Mouse (Mus musculus) liver (tissue): Measurements from ENCODE around the gene Pik3r6.

ENCODE experiments used
- DNase-seq: peaks from one replicate; pipeline ENCODE4 v3.0.0-alpha.2; 2020; ENCODE audit warnings: mixed read lengths

Gene Pik3r6

DNA sequence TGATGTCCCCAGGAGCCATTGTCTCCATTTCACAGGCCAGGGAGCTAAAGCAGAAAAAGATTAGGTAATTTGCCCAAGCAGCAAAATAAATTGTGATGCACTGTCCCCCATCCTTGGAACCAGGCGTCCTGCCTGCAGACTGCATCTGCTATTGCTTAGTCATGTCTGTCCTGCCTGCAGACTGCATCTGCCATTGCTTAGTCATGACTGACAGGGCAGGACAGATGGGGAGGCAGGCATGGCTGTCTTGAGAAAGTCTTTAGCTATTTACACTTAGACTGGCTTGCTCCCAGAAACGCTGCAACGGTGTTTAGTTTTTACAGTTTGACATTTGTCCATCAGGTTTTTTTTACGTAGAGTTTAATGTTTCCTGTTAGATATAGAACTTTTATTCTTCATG lies 33.6 kb downstream of the Pik3r6 start:
- DNase-seq, result no peak

DNA sequence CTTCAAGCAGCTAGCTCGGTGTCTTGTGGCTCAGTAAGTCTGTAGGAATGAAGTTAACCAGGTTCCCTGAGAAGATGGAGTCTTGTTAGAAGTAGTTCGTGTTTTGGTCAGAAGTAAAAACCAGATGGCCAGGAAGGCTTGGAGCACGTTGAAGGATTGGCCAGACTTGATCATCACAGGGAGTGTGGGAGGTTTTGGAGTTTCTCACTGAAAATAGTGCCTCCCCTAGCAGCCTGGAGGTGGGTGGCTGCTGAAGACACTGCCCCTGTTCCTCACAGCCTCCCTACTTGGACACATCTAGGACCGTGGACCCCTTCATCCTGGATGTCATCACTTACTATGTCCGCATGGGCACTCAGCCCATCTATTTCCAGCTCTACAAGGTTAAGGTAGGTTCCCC lies 36.8 kb downstream of the Pik3r6 start:
- DNase-seq, result no peak

DNA sequence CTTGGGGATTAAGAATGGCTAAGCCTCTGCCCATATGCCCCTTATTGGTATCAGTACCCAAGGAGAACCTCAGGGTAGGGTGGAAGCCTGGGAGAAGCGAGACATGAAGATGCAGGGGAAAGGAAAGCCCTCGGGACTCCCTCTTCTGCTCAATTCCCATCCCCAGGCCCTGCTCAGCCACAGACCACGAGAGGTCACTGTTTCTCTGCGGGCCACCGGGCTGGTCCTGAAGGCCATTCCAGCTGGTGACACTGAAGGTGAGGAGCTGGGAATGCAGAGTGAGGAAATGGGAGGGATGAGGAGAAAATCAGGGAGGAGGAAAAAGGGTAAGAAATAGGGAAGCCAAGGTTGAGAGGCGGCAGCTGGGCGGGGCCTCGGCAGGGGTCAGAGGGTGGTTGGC lies 41.7 kb downstream of the Pik3r6 start:
- DNase-seq, result peak; percentile 18

DNA sequence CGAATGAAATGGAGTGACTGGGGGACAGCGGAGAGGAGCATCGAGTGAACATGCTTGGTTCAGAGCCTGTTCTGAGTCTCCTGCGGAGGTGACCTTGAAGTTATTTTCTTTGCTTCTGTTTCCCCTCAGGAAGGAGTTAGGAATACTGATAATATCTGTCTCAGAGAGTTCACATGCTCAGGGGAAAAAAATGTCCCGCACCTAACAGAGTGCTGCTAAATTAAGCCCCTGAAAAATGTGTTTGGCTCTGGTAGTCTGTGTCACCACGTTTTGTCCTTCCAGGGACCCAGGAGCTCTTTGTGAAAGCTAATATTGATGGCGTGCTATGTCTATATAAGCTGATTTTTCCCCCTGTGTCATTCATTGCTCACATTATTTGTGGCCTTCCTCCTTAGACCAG lies 42.4 kb downstream of the Pik3r6 start:
- DNase-seq, result no peak

DNA sequence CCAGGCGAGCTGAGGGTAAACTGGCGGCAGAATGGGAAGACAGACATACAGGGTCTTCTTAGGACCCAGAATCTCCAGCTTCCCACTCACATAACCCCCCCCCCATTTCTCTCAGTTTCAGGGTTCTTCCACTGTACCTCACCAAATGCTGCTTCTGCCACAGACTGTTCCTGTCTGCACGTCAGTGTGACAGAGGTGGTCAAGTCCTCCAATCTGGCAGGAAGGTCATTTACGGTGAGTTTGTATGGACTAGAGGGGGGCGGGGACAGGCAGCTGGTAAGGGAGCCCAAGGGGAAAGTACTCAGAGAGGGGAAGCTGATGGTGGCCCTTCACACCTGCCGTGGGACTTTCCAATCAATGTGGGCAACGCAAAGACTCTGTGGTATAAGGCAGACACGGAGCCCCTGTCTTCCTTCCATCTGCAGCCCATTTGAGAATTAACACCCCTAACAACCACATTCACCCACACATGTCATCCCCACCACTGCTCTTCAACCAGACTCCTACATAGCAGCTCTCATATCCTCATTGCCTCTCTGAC lies 42.9 kb downstream of the Pik3r6 start:
- no peak for DNase-seq

DNA sequence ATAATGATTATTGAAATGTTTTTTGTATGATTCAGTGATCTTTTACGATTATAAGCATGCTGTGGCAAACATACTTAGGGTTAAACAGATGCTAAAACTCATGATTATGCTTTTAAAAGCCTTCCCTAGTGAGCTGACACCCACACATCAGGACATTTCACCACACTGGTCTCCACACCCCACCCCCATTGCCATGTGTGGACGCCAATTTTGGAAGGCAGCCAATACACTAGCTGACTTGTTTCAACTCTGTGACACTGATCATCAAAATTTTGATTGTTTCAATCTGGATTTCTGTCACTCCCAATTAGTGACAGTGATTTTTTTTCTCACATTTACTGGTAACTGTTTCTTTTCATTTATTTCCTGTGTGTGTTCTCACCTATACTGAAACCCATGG lies 44.7 kb downstream of the Pik3r6 start:
- DNase-seq, result no peak

DNA sequence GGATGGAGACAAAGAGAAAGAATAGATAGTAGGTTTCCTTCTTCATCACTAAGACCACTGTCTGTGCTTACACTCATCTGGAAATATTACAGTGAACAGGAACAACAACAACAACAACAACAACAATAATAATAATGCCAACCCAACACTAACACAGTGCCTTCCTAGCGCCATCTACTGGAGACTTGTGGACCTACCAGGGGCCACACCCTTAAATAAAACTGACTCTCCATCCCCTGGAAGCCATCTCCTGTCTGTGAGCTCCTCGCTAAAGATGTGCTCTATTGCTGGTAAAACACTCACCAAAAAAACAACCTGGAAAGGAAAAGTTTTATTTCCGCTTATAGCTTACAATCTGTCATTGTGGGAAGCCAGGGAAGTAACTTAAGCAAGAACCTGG lies 46.8 kb downstream of the Pik3r6 start:
- DNase-seq, result no peak

DNA sequence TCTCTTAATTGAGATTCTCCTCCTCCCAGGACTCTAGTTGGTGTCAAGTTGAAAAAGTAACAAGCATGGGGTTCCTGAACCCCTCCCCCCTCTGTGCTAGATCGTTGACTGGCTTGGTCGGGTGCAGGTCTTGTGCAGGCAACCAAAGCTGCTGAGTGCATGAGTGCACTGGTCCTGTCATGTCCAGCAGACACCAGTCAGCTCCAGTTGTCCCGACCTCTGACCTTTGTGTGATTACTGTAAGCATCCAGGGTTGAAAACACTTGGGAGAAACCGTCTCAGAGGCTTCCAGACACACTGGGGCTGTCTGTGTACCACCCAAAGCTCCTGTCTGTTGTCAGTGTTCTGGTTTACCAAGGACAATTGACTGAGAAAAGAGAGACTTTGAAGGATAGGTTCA lies 47.5 kb downstream of the Pik3r6 start:
- DNase-seq, result no peak

DNA sequence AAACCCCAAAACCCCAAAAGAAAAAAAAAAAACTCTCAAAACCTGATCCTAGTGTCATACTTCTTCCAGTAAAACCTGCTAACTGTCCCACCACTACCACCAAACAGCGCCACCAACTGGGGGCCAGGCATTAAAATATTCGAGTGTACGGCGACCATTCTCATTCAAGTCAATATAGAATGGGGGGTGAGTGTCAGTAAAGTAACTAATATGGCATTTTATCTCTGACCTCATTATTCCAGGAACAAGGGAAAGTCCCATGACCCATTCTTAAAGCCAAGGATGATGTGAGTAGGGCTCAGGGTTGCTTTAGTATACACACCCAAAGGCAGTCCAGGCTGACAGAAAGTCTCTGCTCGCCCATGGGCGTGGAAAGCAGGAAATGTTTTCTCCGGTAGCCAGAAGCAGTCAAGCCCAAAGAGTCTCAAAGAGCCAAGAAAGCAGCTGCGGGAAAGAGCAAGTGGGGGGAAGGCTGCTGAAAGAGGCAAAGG lies 51.2 kb downstream of the Pik3r6 start:
- peak; percentile 27 for DNase-seq

DNA sequence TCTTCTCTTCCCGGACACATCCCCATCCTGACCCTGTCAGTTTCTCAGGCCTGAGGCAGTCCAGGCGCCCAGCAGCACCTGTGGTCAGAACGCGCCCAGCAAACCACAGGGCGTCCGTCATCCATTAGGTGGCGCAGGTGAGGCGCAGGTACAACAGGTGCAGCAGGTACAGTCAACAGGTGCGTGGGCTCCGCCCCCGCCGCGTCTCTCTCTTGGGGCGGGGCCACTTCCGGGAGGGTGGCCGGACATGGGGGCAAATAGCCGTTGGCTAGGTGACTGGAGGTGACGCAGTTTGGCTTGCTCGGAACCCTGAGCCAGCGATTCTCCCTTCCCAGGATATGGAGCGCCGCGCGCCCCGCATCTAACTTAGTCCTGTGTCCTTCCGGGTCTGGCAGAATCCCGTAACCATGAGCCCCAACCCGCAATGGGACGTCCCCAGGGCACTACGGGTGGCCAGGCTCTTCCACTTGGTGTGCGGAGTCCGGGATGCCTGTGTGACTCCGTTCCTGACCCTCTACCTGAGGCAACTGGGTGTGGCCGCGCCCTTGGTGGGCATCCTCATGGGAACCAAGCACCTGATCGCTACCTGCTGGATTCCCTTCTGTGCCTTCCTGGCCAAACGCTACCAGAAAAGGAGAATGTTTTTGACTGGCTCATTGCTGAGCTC lies 53.2 kb downstream of the Pik3r6 start, which contains the start of gene Mfsd6l:
Gene Mfsd6l (plus strand): TSS at position 269 of the 667 bp plus-strand sequence.
- peak; percentile 17 for DNase-seq

DNA sequence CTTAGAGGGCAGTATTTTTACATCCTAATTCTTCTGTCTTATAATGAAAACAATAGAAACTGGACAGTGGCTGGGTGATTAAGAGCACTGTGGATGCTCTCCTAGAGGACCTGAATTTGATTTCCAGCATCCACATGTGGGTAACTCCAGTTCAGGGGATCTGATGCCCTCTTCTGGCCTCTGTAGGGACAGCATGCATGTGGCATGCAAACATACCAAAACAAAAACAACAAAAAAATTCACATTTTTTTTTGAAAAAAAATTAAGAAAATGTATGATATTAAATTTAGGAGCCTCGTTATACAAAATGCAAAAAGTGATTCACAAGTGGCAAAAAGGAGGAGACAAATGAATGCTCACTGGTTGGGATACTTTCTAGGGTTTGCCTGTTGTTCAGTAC lies 56.7 kb downstream of the Pik3r6 start:
- DNase-seq, result no peak

DNA sequence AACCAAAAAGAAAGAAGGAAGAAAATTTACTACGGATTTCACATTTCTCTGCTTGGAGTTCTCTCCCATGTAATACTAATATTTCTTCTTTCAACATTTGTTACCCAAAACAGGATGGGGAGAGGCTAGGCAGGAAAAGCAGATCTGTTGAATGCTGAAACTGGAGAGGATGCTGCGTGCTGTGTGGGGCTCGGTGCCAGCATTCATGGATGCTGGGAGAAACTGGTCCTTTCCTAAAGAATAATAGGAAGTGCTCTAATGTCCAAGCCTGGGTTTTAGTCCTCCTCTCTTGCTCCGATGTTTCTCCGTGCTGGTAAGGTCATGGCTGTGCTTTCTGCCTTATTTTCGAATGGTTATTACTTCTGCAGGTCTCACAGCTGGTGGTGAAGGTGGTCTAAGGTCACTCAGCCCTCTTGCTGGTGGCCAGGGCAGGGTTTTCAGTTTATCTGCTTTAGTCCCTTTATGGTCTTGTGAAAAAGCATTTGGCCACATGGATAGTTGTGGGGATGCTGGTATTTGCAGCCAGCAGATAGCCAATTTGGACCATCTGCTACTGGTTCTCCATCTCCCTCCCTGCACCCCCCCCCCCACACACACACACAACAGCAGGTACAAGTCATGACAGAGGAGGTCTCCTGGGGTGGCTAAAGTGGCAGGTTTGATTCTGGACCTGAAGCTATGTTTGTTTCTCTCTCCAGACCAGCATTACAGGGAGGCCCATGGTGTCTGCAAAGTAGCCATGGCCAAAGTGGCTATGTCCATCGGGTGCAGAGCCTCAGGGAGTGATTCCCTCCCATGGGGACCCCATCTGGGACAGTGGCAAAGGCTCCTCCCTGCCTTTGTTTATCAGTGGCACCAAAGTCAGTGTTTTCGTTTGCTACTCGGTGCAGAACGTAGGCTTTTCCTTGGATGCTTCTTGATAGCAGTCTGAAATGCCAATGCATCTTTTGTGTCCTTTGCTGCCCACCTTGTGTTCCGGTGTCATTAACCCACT lies 59.4 kb downstream of the Pik3r6 start:
- no peak for DNase-seq

DNA sequence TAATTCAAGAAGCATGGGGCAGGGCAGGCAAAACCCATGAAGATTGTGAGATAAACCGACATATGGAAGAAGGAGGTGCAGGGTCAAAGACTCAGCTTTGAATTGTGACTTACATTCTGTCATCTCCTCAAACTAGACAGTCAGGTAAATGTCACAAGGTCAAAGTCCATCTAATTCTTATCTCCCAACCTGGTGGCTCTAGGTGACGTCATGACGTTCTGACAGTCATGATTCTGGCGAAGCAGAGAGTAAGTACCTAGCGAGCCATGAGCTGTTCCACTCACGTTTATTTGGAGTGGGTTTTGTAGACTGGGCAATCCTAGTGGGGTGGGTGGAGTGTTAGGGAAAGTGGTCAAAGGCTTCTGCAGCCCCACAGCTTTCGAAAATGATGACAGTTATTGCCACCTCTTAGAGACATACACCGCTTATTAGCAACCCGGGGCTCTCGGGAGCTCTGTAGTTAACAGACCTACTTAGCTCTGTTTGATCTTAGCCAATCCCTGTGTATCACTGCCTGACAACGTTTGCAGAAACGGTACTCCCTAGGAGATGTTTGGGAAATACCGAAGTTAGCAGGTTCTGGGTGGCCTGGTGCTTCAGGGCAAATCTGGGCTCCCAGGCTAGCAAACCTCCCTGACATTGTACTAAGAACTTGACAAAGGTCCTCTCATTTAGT lies 61.7 kb downstream of the Pik3r6 start:
- no peak for DNase-seq

DNA sequence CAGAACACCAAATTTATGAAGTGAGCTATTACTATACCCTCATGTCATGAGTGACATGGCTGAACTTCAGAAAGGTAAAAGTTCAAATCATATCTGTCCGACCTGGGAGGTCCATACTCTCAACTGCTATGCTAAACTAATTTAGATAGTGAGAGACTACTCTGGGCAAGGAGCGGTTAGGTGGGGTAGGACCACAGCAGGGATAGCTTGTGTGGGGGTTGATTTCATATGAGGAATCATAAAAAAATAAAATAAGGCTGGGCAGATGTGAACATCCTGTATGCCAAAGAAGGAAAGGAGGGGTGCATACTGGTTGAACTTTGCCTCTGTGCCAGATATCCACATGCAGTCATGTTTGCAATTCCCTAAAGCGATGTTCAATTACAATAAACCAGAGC lies 62.2 kb downstream of the Pik3r6 start:
- DNase-seq, result no peak

DNA sequence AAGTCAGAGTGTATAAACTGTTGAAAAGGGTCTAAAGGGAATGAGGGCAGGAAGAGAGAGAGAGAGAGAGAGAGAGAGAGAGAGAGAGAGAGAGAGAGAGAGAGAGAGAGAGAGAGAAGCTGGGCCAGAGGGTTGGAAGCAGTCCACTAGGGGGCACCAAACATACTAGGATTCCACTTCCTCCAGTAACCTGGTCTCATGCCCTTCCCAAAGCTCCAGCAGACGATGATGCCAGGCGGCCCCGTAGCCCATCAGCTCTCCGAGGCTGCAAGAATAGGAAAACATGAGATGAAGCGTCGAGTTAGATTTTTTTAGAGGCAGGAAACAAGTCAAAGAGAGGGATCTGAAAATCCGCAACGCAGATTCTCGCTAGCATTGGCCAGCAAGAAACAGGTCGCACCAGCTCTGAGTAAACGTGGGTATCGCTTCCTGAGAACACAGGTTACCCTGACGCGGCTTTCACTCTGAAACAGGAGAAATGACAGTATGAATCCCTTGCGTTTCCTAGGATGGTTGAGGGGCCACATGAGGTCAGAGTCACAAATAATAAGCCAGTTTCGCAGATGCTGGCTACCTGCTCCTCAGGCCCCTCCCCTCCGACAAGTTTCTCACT lies 63.7 kb downstream of the Pik3r6 start:
- DNase-seq, result peak; percentile 57

DNA sequence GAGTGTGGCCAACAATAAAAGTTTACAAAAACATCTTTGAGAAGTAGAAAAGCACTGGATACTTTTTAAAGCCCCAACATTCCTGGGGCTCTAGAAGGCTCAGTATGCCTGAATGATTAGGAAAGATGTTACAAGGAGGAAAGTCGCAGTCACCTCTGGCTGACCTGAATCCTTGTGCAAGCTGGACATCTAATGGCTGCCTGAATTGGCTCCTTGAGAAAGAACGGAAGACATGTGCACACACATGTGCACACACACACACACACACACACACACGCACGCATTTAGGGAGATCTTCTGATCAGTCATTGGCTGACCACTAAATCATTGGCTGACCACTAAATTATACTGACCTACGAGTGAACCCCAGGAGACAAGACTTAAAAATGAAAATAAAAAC lies 68.0 kb downstream of the Pik3r6 start:
- DNase-seq, result no peak

DNA sequence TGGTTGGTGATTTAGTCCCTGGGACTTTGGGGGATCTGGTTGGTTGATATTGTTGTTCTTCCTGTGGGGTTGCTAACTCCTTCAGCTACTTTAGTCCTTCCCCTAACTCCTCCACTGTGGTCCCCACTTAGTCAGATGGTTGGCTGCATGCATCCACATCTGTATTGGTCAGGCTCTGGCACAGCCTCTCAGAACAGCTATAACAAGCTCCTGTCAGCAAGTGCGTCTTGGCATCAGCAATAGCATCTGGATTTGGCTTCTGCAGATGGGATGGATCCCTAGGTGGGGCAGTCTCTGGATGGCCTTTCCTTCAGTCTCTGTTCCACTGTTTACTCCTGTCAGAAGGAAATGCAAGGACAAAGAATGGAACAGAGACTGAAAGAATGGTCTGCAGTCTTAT lies 74.3 kb downstream of the Pik3r6 start:
- DNase-seq, result no peak

DNA sequence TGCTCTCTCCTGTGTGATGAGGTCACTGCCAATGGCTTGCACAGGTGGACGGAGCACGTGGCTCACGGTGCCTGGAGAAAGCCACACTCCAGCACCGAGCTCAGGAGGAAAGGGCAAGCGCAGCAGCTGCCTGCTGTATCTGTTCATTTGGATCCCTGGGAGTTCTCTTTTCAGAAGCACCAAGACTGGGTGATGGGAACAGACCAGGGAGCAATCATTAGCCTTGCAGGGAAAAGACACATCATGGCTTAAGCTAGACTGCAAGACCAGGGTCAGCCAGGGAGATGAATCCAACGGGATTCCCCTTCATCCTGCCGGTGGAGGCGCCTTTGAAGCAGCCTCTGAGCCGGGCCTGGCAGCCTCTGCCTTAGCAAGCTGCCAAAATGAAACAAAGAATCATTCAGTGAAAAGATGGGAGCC lies 76.7 kb downstream of the Pik3r6 start:
- no peak for DNase-seq

DNA sequence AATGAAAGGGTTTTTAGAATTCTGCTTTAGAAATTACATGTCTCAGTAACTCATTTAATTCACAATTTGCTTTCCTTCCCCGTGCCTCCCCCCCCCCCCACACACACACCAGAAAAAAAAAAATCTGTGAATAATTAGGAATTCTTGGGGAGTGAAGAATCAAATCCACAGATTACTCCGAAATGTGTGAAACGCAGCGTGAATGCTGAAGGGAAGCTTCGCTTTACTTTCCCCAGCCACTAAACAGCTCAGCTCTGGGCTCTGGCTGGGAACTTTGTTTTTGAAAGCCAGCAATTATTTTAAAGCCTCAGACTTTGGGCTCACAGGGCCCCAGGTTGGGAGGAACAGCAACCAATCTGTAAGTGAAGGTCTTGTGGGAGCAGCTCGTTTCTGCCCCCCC lies 77.7 kb downstream of the Pik3r6 start:
- DNase-seq, result no peak

DNA sequence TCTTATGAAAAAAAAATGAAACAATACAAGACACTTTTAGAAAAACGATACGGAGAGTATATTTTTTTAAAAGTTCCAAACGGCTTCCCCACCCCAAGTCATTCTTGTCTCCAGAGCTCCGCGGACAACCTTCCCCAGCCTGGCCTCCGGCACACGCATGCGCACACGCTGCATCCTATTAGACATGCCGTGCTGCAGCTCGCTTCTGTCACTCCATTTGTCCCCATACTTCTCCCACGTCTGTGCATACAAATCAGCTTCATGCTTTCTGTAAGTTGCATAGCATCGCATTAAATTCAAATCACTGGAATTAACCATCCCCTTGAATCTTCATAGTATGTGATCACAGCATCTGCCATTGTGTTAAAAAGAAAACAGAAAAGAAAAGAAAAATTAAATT lies 80.4 kb downstream of the Pik3r6 start:
- no peak for DNase-seq

DNA sequence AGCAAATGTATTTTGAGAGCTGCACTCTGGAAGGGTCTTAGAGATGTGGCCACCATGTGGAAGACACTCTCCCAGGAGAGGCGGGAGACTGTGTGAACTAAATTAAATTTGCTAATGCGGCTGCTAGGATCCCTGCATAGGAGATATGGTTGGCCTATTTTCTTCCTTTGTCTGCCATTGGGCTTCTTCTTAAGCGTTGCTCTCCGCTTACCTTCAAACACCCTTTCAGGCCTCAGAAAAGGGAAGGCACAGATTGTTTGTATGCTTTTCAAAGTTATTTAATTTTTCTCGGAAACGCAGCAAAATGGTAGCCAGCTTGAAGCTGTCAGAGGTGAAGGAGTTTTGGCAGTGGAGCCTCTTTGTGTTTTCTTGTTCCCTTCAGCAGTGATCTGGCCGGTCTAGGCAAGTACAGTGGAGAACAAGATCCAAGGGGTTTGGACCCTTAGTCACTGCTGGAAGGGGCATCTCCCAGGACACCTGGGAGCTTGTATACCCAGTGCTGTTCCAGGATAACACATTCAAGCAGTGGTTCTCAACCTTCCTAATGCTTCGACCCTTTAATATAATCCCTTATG lies 81.2 kb downstream of the Pik3r6 start:
- no peak for DNase-seq

DNA sequence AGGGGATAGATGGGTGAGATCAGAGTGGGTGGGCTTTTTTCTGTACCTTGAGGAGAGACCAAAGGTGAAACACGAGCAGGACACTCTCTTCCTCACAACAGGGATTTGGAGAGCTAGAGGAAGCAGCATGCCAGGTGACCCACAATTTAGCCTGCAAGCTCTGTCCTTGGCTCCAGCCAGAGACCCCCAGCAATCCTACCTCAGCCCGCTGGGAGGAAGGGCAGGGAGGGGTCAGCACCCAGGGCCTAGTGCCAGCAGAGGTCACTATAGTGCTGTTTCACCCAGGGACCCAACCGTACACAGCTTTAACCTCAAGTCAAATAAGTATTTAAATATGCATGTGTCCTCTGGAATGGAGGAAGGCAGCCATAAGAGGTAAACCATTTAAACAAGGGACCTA lies 83.1 kb downstream of the Pik3r6 start:
- DNase-seq, result no peak
